Mouse (Mus musculus) forebrain, embryonic 15.5 days (tissue): ENCODE measurements around the gene Uba7. TPM values are rescaled to one million over a fixed set of nuclear protein-coding genes. Genes with fewer than 3 reads are reported as not detected.
"Not testable (repeated sequence)": the region's sequence is repeated elsewhere in the genome, so short reads cannot be mapped to it uniquely, and the experiment has no call there.

Experiments used
- ATAC-seq: fragments of 200-750 bp; cut with Nextera tagmentation; replicated peaks from 2 replicates; pipeline ENCODE4 v1.8.0; 2017; ENCODE audit warnings: mild to moderate bottlenecking, moderate TSS enrichment, moderate library complexity
- H3K27ac ChIP-seq: fragments of 300-500 bp; sonication (generic); replicated peaks from 2 replicates; pipeline ENCODE4 v1.5.1; 2015; ENCODE audit warnings: mild to moderate bottlenecking, inconsistent platforms
- H3K27me3 ChIP-seq: fragments of 300-500 bp; sonication (generic); 2 replicates; pipeline ENCODE4 v1.6.1; 2015; ENCODE audit warnings: inconsistent platforms
- H3K36me3 ChIP-seq: fragments of 300-500 bp; sonication (generic); 2 replicates; pipeline ENCODE4 v1.6.1; 2015; ENCODE audit warnings: mild to moderate bottlenecking, inconsistent platforms
- H3K4me1 ChIP-seq: fragments of 300-500 bp; sonication (generic); 2 replicates; pipeline ENCODE4 v1.6.1; 2015; ENCODE audit warnings: inconsistent platforms
- H3K4me2 ChIP-seq: fragments of 300-500 bp; sonication (generic); replicated peaks from 2 replicates; pipeline ENCODE4 v1.6.1; 2015; ENCODE audit warnings: mild to moderate bottlenecking, inconsistent platforms
- H3K4me3 ChIP-seq: fragments of 300-500 bp; sonication (generic); 2 replicates; pipeline ENCODE4 v1.5.1; 2015; ENCODE audit warnings: mild to moderate bottlenecking, inconsistent platforms
- H3K9ac ChIP-seq: fragments of 300-500 bp; sonication (generic); replicated peaks from 2 replicates; pipeline ENCODE4 v1.6.1; 2015; ENCODE audit warnings: mild to moderate bottlenecking, inconsistent platforms
- H3K9me3 ChIP-seq: fragments of 300-500 bp; sonication (generic); 2 replicates; pipeline ENCODE4 v1.6.1; 2016; ENCODE audit warnings: inconsistent platforms
- WGBS: fragments of 180-500 bp; shearing (Covaris S2); methylation state at CpG from one replicate; pipeline ENCODE4 v1.1.7; 2015; ENCODE audit warnings: mixed read lengths; 5-methylcytosine and 5-hydroxymethylcytosine counted together
- polyA plus RNA-seq: library from polyadenylated mRNA; unstranded; fragments of >200 nt; fragmentation: Nextera tagmentation; extraction: Ambion mirVana; gene quantifications from 2 replicates; pipeline ENCODE4 v1.2.1, GENCODE M21; 2015

The Uba7 gene
- polyA plus RNA-seq, 1 experiment from 2014 or later, result 2.9 TPM

DNA sequence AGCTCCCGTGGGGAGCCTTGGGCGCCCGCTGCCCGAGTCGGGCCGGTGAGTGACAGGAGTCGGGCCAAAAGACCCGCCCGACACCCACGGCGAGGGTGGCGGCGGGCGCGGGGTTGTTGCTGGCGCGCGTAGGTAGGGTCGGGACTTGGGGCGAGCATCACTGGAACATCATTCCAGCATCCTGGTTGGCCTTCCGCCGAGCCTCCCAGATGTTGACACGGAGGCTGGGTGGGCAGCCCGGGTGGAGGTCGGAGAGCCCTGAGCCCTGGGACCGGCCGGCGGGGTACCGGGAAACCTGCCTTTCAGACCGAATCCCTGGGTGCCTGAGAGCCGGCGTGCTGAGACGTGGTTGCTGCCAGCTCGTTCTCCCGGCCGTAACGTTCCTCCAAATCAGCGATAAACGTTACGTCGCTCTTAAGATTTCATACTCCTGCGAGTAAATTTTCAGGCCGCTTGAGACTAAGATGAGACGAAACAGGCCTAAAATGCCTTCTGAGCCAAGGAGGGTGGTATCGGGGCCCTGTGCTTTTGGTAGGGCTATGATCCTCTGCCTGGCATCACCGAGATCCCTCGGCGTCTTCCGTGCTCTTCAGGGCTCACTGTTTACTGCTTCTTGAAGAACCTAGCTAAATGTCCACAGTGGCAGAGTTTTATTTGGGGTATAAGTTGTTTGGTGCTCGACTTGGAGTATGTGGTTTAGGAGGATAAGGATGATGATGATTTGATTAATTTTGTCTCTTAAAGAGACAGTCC lies 27.6 kb downstream of the Uba7 start:
- H3K27ac ChIP-seq, result peak overlapping the region; percentile 93
- no peaks in the 10 kb centered on the region for H3K9me3 ChIP-seq
- H3K4me1 ChIP-seq, result peaks cover 29% of the 10 kb centered on the region
- H3K36me3 ChIP-seq, result no peaks in the 10 kb centered on the region
- under 1% methylated on average over 50 of the region's 50 CpGs for WGBS
- H3K9ac ChIP-seq, result peak overlapping the region; percentile 93
- H3K4me3 ChIP-seq, result peak overlapping the region; percentile 66
- no peak; the same call in 1 of the 2 replicates for ATAC-seq
- peak overlapping the region; percentile 59 for H3K4me2 ChIP-seq
- no peaks in the 10 kb centered on the region for H3K27me3 ChIP-seq

DNA sequence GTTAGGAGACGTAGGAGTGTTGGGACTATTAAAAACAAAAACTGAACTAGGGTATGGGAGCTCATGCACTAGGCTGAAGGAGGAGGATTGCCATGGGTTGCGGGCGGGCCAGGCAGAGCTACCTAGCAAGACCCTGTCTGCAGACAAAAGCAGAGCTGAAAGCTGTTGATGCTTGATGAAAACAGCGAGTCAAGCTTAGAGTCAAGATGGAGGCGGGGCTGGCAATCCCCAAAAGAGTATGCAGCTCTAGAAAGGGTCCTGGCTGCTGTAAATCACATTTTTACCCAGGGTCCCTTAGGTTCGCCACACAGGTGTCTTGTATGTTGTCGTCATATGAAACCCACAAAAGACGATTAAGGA lies 28.2 kb downstream of the Uba7 start:
- 14% methylated on average over 8 of the region's 8 CpGs for WGBS
- no peaks in the 10 kb centered on the region for H3K27me3 ChIP-seq
- no peaks in the 10 kb centered on the region for H3K36me3 ChIP-seq

DNA sequence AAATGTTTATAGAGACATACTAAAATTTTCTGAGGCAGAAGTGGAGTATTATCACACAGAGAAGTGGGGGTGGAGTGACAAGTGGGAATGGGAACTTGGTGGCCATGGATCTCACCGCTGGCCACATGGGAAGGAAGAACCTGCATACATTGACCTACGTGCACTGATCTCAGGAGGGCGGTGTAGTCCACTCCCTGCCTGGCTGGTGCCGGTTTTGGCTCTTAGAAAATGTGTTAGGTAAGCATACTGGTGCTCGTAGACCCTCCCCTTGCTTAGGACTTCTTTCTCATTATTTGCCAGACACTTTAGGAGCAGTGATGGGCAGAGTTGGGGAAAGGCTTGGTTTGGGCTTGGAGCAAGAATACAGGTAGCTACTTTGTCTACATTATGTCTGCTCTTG lies 32.7 kb downstream of the Uba7 start:
- WGBS, result 91% methylated on average over 5 of the region's 5 CpGs
- no peak overlapping the region for H3K27ac ChIP-seq
- H3K4me1 ChIP-seq, result peaks cover 22% of the 10 kb centered on the region
- no peaks in the 10 kb centered on the region for H3K27me3 ChIP-seq
- H3K36me3 ChIP-seq, result no peaks in the 10 kb centered on the region
- H3K9me3 ChIP-seq, result no peaks in the 10 kb centered on the region
- H3K9ac ChIP-seq, result no peak overlapping the region
- no peak overlapping the region for H3K4me3 ChIP-seq
- no peak for ATAC-seq
- no peak overlapping the region for H3K4me2 ChIP-seq

More for the DNA sequence above, 28.2 kb downstream of the Uba7 start:
- Histone ChIP-seq H3K9me3 (no peaks in the 10 kb centered on the region), H3K4me3 (peak overlapping the region; percentile 66), H3K9ac (peak overlapping the region; percentile 93), H3K27ac (peak overlapping the region; percentile 93), H3K4me2 (peak overlapping the region; percentile 59), H3K4me1 (peaks cover 29% of the 10 kb centered on the region)
- ATAC-seq, result no peak

DNA sequence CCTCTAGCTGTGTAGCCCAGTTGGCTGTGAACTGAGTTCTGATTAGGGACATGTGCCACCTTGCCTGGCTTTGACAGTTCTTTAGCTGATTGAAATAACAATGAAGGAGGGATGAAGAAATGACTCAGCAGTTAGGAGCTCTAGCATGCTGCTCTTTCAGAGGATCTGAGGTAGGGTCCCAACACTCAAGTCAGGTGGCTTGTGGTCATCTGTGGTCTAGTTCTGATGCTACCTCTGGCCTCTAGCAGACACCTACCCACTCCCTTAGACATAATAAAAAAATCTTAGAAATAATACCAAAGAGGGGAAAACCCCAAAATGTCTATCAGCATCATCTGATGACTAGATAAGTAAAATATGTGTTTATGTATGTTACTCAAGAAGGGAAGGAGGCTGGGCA lies 35.1 kb downstream of the Uba7 start:
- Histone ChIP-seq H3K27me3 (no peaks in the 10 kb centered on the region), H3K9me3 (no peaks in the 10 kb centered on the region), H3K36me3 (no peaks in the 10 kb centered on the region; the same call in 1 of the 2 replicates), H3K4me1 (peaks cover 2% of the 10 kb centered on the region; the same call in 1 of the 2 replicates), H3K4me2 (no peak overlapping the region), H3K27ac (no peak overlapping the region), H3K4me3 (no peak overlapping the region), H3K9ac (no peak overlapping the region)
- no peak for ATAC-seq

DNA sequence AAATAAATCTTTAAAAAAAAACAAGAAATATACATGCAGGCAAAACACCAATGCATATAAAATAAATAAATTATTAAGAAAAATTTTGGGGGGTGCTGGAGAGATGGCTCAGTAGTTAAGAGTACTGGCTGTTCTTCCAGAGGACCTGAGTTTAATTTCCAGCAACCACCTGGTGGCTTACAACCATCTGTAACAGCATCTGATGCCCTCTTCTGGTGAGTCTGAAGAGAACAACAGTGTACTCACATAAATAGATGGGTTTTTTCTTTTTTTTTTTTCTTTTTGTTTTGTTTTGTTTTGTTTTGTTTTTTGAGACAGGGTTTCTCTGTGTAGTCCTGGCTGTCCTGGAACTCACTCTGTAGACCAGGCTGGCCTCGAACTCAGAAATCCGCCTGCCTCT lies 38.3 kb downstream of the Uba7 start:
- not testable (repeated sequence) for H3K9me3 ChIP-seq, H3K4me3 ChIP-seq, ATAC-seq, H3K4me1 ChIP-seq, H3K36me3 ChIP-seq, H3K4me2 ChIP-seq, H3K9ac ChIP-seq, H3K27me3 ChIP-seq, H3K27ac ChIP-seq
- WGBS, result 94% methylated on average over 2 of the region's 2 CpGs

DNA sequence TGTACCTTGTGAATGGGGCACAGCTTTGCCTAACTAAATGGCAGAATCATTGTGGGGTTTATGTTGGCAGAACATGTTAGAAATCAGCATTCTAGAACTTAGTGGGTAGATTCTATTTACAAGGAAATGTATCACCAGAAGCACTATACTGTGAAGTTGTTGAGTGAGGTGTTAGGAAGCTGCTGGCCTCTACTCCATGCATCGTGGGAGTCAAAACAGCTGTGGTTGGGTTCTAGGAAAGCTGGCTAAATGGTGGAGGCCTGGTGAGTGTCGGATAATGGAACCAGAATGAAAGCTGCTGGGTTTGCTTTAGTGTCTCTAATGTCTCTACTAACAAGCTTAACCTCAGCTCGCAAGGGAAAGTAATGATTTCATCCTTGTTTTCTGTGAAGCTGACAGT lies 41.8 kb downstream of the Uba7 start:
- Histone ChIP-seq H3K9ac (no peak overlapping the region), H3K9me3 (no peaks in the 10 kb centered on the region), H3K27ac (no peak overlapping the region), H3K27me3 (no peaks in the 10 kb centered on the region), H3K4me2 (no peak overlapping the region), H3K36me3 (no peaks in the 10 kb centered on the region; the same call in 1 of the 2 replicates), H3K4me3 (no peak overlapping the region), H3K4me1 (0 out of 2 replicates have a peak, but pooled peaks cover 3% of the 10 kb centered on the region)
- 82% methylated on average over 3 of the region's 3 CpGs for WGBS
- ATAC-seq, result no peak

DNA sequence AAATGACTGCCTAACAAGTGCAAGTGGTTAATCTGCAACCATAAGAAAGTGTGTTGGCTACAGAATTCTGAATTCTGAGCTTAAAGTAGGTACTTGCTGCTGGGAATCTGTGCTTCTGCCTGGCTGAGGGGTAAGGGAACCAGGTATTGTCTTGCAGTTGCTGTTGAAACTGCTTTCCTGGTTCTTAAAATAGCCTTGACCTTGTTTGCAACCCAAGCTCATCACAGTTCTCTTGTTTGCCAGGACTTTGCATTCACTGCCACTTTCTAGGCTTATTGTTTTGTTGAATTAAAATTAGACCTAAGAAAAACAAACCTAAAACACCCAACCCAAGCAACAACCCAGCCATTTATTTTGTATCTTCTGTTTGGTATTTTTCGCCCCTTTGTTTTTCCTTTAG lies 45.4 kb downstream of the Uba7 start:
- Histone ChIP-seq H3K9ac (no peak overlapping the region), H3K4me1 (0 out of 2 replicates have a peak, but pooled peaks cover 3% of the 10 kb centered on the region), H3K27me3 (no peaks in the 10 kb centered on the region), H3K27ac (no peak overlapping the region), H3K9me3 (no peaks in the 10 kb centered on the region), H3K4me3 (no peak overlapping the region), H3K4me2 (no peak overlapping the region), H3K36me3 (peaks cover 17% of the 10 kb centered on the region)
- ATAC-seq, result no peak
- 92% methylated on average over 1 of the region's 1 CpGs for WGBS

DNA sequence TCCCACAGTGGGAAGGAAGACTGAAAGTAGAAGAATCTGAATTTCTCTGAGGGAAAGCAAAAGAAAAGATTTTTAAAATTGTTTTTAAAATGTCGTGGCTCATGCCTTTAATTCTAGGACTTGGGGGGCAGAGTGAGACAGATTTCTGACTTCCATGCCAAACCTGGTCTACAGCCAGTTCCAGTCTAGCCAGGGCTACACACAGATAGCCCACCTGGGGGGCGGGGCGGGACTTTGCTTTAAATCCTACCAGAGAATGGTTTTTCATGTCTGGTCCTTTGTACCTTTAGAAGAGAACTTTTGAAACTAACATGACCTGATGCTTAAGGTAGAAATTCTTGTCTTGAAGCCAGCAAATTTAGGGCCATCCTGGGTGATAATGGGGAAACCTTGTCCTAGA lies 47.9 kb downstream of the Uba7 start:
- no peak for ATAC-seq
- WGBS, result 89% methylated on average over 3 of the region's 3 CpGs

DNA sequence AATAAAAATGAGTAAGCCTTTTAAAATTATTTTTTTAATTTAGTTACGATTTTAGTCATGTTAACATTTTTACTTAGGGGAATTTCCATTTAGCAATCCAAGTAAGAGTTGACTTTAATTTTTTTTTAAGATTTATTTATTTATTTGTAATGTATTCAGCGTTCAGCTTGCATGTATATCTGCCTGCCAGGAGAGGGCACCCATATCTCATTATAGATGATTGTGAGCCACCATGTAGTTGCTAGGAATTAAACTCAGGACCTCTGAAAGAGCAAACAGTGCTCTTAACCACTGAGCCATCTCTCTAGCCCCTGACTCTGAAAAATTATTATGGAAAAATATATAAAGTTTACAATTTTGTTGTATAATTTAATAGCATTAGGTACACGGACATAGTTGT lies 51.3 kb downstream of the Uba7 start:
- no peak overlapping the region for H3K9ac ChIP-seq
- peaks cover 50% of the 10 kb centered on the region for H3K36me3 ChIP-seq
- 93% methylated on average over 3 of the region's 3 CpGs for WGBS
- H3K27ac ChIP-seq, result no peak overlapping the region
- no peak overlapping the region for H3K4me3 ChIP-seq
- ATAC-seq, result no peak
- H3K4me2 ChIP-seq, result no peak overlapping the region
- no peaks in the 10 kb centered on the region for H3K9me3 ChIP-seq
- H3K4me1 ChIP-seq, result no peaks in the 10 kb centered on the region
- H3K27me3 ChIP-seq, result no peaks in the 10 kb centered on the region

More for the DNA sequence above, 47.9 kb downstream of the Uba7 start:
- no peak overlapping the region for H3K4me3 ChIP-seq
- H3K27me3 ChIP-seq, result no peaks in the 10 kb centered on the region
- H3K36me3 ChIP-seq, result peaks cover 38% of the 10 kb centered on the region
- 0 out of 2 replicates have a peak, but pooled peaks cover 3% of the 10 kb centered on the region for H3K4me1 ChIP-seq
- no peak overlapping the region for H3K9ac ChIP-seq
- H3K9me3 ChIP-seq, result no peaks in the 10 kb centered on the region
- no peak overlapping the region for H3K27ac ChIP-seq
- no peak overlapping the region for H3K4me2 ChIP-seq

DNA sequence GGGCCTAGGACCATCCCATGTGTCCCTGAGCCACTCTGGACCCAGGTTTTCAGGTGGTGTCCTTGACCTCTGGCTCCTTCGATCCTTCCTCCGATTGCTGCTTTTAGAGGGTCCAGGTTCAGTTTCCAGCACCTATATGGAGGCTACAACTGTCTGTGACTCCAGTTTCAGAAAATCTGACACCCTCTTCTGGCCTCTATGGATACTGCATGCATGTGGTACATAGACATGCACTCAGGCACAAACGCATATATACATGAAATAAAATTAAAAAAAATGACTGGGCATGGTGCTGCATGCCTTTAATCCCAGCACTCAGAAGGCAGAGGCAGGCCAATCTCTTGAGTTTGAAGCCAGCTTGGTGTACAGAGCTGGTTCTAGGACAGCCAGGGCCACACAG lies 52.6 kb downstream of the Uba7 start:
- ATAC-seq, result no peak
- Histone ChIP-seq H3K4me2 (no peak overlapping the region), H3K36me3 (peaks cover 58% of the 10 kb centered on the region), H3K27me3 (no peaks in the 10 kb centered on the region), H3K4me3 (no peak overlapping the region), H3K4me1 (no peaks in the 10 kb centered on the region), H3K9me3 (no peaks in the 10 kb centered on the region), H3K27ac (no peak overlapping the region), H3K9ac (no peak overlapping the region)
- WGBS, result 97% methylated on average over 3 of the region's 3 CpGs

DNA sequence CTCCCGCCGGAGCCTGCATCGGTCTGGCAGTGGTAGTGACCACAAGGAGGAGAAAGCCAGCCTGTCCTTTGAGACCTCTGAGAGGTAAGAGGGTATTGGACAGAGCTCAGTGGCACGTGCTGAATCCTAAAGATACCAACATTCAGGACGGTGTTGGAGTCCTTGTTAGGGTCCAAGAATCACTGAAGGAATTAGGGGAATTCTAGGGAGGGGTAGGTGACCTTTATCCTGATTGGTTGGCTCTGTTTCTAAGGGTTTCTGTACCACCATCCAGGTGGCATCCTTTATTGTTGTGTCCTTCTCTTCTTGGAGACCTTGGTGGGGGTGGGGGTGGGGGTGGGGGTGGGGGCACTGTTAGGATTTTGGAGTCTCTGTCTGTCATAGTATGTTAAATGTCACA lies 56.8 kb downstream of the Uba7 start:
- ATAC-seq, result no peak
- Histone ChIP-seq H3K9ac (no peak overlapping the region), H3K4me2 (no peak overlapping the region), H3K9me3 (no peaks in the 10 kb centered on the region), H3K4me1 (no peaks in the 10 kb centered on the region), H3K4me3 (no peak overlapping the region), H3K27ac (no peak overlapping the region), H3K36me3 (peaks cover 53% of the 10 kb centered on the region), H3K27me3 (no peaks in the 10 kb centered on the region)
- 90% methylated on average over 5 of the region's 5 CpGs for WGBS
